In the genomic region with DNA sequence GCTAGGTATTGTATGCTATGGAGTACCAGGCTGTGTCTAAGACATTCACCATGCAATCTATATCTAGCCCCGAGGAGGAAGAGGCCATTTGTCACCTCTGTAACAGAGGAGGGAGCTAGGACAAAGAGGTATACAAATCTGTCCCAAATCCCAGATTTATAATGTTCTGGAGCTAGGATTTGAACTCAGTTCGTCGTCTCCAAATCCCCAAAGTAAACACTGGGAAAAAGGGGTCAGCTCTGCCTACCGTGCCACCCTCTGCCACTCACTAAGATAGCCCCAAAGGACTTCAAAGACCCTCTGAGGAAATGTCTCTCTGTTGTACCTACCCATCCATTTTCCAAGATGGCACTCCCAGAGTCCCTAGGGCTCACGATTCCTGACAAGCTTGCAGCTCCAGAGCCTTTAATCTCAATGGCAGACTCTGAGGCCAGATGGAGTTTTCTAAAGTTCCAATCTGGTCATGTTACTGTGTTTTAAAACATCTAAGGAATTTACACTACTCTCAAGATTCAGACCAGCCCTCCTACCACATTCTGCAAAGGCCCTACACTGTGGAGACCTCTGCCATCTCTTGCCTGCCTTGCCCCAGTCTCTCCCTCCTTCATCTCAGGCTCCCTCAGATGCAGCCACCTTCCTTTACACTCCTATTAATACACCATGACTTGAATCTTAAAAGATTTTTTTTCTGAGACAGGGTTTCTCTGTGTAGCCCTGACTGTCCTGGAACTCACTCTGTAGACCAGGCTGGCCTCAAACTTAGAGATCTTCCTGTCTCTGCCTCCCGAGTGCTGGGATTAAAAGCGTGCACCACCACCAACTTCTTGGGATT, we compare ENCODE assay signal across 7 mouse cellular contexts.
"Had no signal": no experiment of that assay in that cellular context is flagged by ENCODE, and none has a peak within 500 bp of the region (broad histone marks: within the 10 kb centered on the region; RNA-seq: fewer than 3 reads in every experiment).

No protein-coding gene starts in this region.

- DNase-seq: left cerebral cortex, postnatal 4 days; liver, postnatal 0 days; lung, postnatal 10 days; lung, postnatal 4 days; midbrain, embryonic 14.5 days; thymus, adult 18-20 months; thymus, postnatal 36 days had no signal
